Mouse (Mus musculus): ENCODE results near the gene Baz1a. TPM values are rescaled to one million over a fixed set of nuclear protein-coding genes. Genes with fewer than 3 reads are reported as not detected.

Gene Baz1a
- polyA plus RNA-seq, 1 experiment = 41.0 TPM

DNA sequence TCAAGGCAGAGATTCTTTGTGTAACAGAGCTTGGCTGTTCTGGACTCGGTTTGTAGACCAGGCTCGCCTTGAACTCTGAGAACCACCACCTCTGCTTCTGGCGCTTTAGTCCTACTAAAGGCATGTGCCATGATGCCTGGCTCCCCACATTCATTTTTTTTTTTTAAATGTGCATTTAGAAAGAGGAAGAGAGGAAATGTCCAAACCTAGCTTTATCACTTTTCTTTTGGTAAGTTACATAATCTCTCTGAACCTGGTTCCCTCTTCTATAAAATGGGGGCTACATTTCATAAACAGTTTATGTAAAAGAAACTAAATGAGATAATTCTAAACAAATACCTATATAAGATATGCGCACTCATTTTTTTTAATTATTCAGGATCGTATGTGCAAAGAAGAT, 33.2 kb downstream of the Baz1a start:
- no peak overlapping the region for H3K4me3 ChIP-seq (ENCODE audit: low read depth, low read length)
- TF ChIP-seq EP300 (IDR thresholded peaks at IDR 0.05; ENCODE audit: insufficient read depth, low read depth, low read length) (no peak), POLR2A (IDR thresholded peaks at IDR 0.05; ENCODE audit: insufficient read depth, low read length) (no peak), CTCF (IDR thresholded peaks at IDR 0.05; ENCODE audit: low read depth, low read length) (no peak)
- no peaks in the 10 kb centered on the region; the same call in 1 of the 2 replicates for H3K9me3 ChIP-seq (replicated peaks; ENCODE audit: control insufficient read depth, insufficient read depth, low read length, poor library complexity, severe bottlenecking)
- H3K4me1 ChIP-seq (ENCODE audit: control insufficient read depth, insufficient read depth, low read length) = peaks cover 2% of the 10 kb centered on the region
- H3K27me3 ChIP-seq (ENCODE audit: control insufficient read depth, insufficient read depth, low read length, poor library complexity, severe bottlenecking) = no peaks in the 10 kb centered on the region
- no peak overlapping the region for H3K9ac ChIP-seq (ENCODE audit: low read depth, poor library complexity, severe bottlenecking)
- no peak overlapping the region for H3K27ac ChIP-seq (ENCODE audit: insufficient read depth, low read length)
- no peaks in the 10 kb centered on the region for H3K36me3 ChIP-seq (ENCODE audit: control insufficient read depth, insufficient read depth, low read length, poor library complexity, severe bottlenecking)

- no peak overlapping the region for H3K9ac ChIP-seq (ENCODE audit: low read depth, poor library complexity, severe bottlenecking)
- H3K27me3 ChIP-seq (ENCODE audit: control insufficient read depth, insufficient read depth, low read length, poor library complexity, severe bottlenecking) = no peaks in the 10 kb centered on the region
- H3K27ac ChIP-seq (ENCODE audit: insufficient read depth, low read length) = no peak overlapping the region
- H3K36me3 ChIP-seq (ENCODE audit: control insufficient read depth, insufficient read depth, low read length, poor library complexity, severe bottlenecking) = no peaks in the 10 kb centered on the region
- H3K4me3 ChIP-seq (ENCODE audit: low read depth, low read length) = no peak overlapping the region
- H3K9me3 ChIP-seq (replicated peaks; ENCODE audit: control insufficient read depth, insufficient read depth, low read length, poor library complexity, severe bottlenecking) = no peaks in the 10 kb centered on the region; the same call in 1 of the 2 replicates
- H3K4me1 ChIP-seq (ENCODE audit: control insufficient read depth, insufficient read depth, low read length) = peaks cover 2% of the 10 kb centered on the region
- TF ChIP-seq POLR2A (IDR thresholded peaks at IDR 0.05; ENCODE audit: insufficient read depth, low read length) = no peak
- no peak for TF ChIP-seq CTCF (IDR thresholded peaks at IDR 0.05; ENCODE audit: low read depth, low read length)
- no peak for TF ChIP-seq EP300 (IDR thresholded peaks at IDR 0.05; ENCODE audit: insufficient read depth, low read depth, low read length)
Observed at GRCm38 (mm10) chr12:54980532-54980931, 33.6 kb downstream of the Baz1a start.

GRCm38 (mm10) chr12:54969033-54969432, 45.1 kb downstream of the Baz1a start:
- Histone ChIP-seq H3K4me1 (ENCODE audit: control insufficient read depth, insufficient read depth, low read length) (no peaks in the 10 kb centered on the region), H3K27ac (ENCODE audit: insufficient read depth, low read length) (no peak overlapping the region), H3K9me3 (replicated peaks; ENCODE audit: control insufficient read depth, insufficient read depth, low read length, poor library complexity, severe bottlenecking) (no peaks in the 10 kb centered on the region), H3K4me3 (ENCODE audit: low read depth, low read length) (no peak overlapping the region), H3K36me3 (ENCODE audit: control insufficient read depth, insufficient read depth, low read length, poor library complexity, severe bottlenecking) (peaks cover 9% of the 10 kb centered on the region), H3K9ac (ENCODE audit: low read depth, poor library complexity, severe bottlenecking) (no peak overlapping the region), H3K27me3 (ENCODE audit: control insufficient read depth, insufficient read depth, low read length, poor library complexity, severe bottlenecking) (no peaks in the 10 kb centered on the region)
- no peak for TF ChIP-seq POLR2A (IDR thresholded peaks at IDR 0.05; ENCODE audit: insufficient read depth, low read length)
- no peak for TF ChIP-seq EP300 (IDR thresholded peaks at IDR 0.05; ENCODE audit: insufficient read depth, low read depth, low read length)
- TF ChIP-seq CTCF (IDR thresholded peaks at IDR 0.05; ENCODE audit: low read depth, low read length) = no peak

DNA sequence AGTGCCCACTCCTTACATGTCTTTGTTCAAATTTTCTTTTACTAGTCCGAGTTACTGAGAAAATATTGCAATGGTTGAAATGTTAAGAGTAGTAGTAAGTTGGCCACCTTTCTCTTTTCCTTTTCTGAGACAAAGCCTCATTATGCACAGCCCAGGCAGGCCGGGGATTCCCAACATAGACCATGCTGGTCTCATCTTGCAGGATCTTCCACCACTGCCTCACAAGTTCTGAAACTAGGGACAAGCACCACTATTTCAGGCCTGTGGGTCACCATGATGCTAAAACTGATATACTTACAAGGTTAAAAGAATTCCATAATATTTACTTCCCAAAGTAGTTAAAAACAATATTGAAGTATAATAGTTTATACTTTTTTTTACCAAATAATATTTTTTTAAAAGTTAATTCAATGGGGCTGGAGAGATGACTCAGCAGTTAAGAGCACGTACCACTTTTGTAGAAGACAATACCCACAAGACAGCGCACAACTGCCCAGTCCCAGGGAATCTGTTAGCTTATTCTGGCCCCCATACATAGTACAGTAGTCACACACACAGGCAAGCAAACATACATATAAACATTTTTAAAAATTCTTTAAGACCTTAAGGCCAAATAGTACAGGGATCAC, 48.5 kb downstream of the Baz1a start:
- no peaks in the 10 kb centered on the region for H3K4me1 ChIP-seq (ENCODE audit: control insufficient read depth, insufficient read depth, low read length)
- no peak overlapping the region for H3K4me3 ChIP-seq (ENCODE audit: low read depth, low read length)
- H3K9ac ChIP-seq (ENCODE audit: low read depth, poor library complexity, severe bottlenecking) = no peak overlapping the region
- TF ChIP-seq POLR2A (IDR thresholded peaks at IDR 0.05; ENCODE audit: insufficient read depth, low read length) (no peak), CTCF (IDR thresholded peaks at IDR 0.05; ENCODE audit: low read depth, low read length) (no peak), EP300 (IDR thresholded peaks at IDR 0.05; ENCODE audit: insufficient read depth, low read depth, low read length) (no peak)
- no peak overlapping the region for H3K27ac ChIP-seq (ENCODE audit: insufficient read depth, low read length)
- H3K27me3 ChIP-seq (ENCODE audit: control insufficient read depth, insufficient read depth, low read length, poor library complexity, severe bottlenecking) = no peaks in the 10 kb centered on the region
- no peaks in the 10 kb centered on the region for H3K9me3 ChIP-seq (replicated peaks; ENCODE audit: control insufficient read depth, insufficient read depth, low read length, poor library complexity, severe bottlenecking)
- no peaks in the 10 kb centered on the region; the same call in 1 of the 2 replicates for H3K36me3 ChIP-seq (ENCODE audit: control insufficient read depth, insufficient read depth, low read length, poor library complexity, severe bottlenecking)

GRCm38 (mm10) chr12:54959569-54959968, 54.6 kb downstream of the Baz1a start:
- Histone ChIP-seq H3K9ac (ENCODE audit: low read depth, poor library complexity, severe bottlenecking) (no peak overlapping the region), H3K4me1 (ENCODE audit: control insufficient read depth, insufficient read depth, low read length) (no peaks in the 10 kb centered on the region), H3K27ac (ENCODE audit: insufficient read depth, low read length) (no peak overlapping the region), H3K9me3 (replicated peaks; ENCODE audit: control insufficient read depth, insufficient read depth, low read length, poor library complexity, severe bottlenecking) (no peaks in the 10 kb centered on the region), H3K4me3 (ENCODE audit: low read depth, low read length) (no peak overlapping the region), H3K36me3 (ENCODE audit: control insufficient read depth, insufficient read depth, low read length, poor library complexity, severe bottlenecking) (no peaks in the 10 kb centered on the region), H3K27me3 (ENCODE audit: control insufficient read depth, insufficient read depth, low read length, poor library complexity, severe bottlenecking) (no peaks in the 10 kb centered on the region)
- TF ChIP-seq POLR2A (IDR thresholded peaks at IDR 0.05; ENCODE audit: insufficient read depth, low read length) (no peak), CTCF (IDR thresholded peaks at IDR 0.05; ENCODE audit: low read depth, low read length) (no peak), EP300 (IDR thresholded peaks at IDR 0.05; ENCODE audit: insufficient read depth, low read depth, low read length) (no peak)

GRCm38 (mm10) chr12:54956974-54957373, 57.2 kb downstream of the Baz1a start:
- Histone ChIP-seq H3K36me3 (ENCODE audit: control insufficient read depth, insufficient read depth, low read length, poor library complexity, severe bottlenecking) (peaks cover 2% of the 10 kb centered on the region; the same call in 1 of the 2 replicates), H3K4me1 (ENCODE audit: control insufficient read depth, insufficient read depth, low read length) (no peaks in the 10 kb centered on the region), H3K27me3 (ENCODE audit: control insufficient read depth, insufficient read depth, low read length, poor library complexity, severe bottlenecking) (no peaks in the 10 kb centered on the region), H3K4me3 (ENCODE audit: low read depth, low read length) (no peak overlapping the region), H3K27ac (ENCODE audit: insufficient read depth, low read length) (no peak overlapping the region), H3K9me3 (replicated peaks; ENCODE audit: control insufficient read depth, insufficient read depth, low read length, poor library complexity, severe bottlenecking) (no peaks in the 10 kb centered on the region), H3K9ac (ENCODE audit: low read depth, poor library complexity, severe bottlenecking) (no peak overlapping the region)
- TF ChIP-seq CTCF (IDR thresholded peaks at IDR 0.05; ENCODE audit: low read depth, low read length) = no peak
- TF ChIP-seq POLR2A (IDR thresholded peaks at IDR 0.05; ENCODE audit: insufficient read depth, low read length) = no peak
- no peak for TF ChIP-seq EP300 (IDR thresholded peaks at IDR 0.05; ENCODE audit: insufficient read depth, low read depth, low read length)

All from ES-Bruce4 (cell line).